Mouse (Mus musculus): Measurements from ENCODE around the gene Mxd4.

Gene Mxd4

GRCm38 (mm10) chr5:34169954-34170353 lies 17.6 kb downstream of the Mxd4 start:
- no peak for DNase-seq (ENCODE audit: low spot score)

DNA sequence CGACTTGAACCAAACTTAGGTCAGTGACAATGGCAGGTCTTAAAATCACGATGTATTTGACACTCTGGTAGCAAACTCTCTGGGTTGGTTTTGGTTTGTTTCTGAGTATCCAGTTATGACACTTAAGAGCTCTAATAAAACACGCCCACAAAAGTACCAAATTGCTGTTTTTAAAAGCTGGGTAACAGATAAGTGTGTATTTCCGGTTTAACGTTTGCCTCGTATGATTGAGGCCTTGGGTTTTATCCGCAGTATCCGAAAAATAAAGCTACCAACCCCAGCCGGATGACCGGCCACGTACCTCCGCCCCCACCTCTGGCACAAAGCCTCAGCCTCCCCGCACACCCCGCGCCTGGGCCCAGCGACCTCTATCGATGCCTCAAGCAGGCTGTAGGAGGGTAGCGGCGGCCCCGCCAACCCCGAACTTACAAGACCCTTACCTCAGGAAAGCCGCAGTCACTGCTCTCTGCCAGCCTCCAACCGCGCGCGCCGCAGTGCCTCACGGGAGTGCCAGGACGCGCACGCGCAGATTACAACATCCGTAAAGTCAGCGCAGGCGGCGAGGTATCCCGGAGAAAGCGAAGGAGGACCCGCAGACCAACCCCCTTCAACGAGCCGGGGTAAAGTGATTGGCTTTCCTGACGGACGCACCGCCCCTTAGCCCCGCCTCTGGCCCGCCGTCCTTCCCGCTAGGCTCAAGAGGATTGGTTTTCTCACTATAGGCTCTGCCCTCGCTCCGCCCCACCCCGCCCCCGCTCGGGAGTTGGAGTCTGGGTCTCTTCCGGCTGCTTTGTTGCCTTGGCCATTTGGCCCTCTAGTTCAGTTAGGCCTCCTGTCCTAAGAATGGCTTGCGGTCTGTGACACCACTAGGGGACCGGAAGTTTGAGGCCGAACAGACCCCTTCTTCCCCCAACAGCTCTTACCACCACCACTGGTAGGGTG lies 18.3 kb downstream of the Mxd4 start, which contains the start of the genes Poln and Haus3:
Poln (minus strand) TSS at position 499 of the 942 bp plus-strand sequence.
Haus3 (minus strand) TSS at position 578 of the 942 bp plus-strand sequence.
- DNase-seq (ENCODE audit: low spot score), result peak; percentile 99

DNA sequence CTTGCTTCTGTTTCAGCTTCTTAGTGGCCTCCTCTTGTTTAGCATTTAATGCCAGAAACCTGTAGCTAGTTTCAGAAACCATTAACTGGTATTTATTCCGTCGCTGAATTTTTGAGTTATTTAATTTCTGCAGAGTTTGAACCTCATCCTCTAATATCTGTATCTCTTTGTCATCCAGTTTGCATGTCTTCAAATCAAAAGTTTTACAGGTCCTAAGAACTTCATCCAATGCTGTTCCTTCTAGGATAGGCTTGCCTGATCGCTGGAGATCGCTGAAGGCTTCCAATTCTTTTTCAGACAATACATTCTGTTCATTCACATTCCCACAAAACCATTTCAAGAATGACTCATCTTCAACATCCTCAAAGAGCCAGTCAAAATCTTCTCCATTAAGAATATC lies 19.7 kb downstream of the Mxd4 start:
- no peak for DNase-seq (ENCODE audit: low spot score)

DNA sequence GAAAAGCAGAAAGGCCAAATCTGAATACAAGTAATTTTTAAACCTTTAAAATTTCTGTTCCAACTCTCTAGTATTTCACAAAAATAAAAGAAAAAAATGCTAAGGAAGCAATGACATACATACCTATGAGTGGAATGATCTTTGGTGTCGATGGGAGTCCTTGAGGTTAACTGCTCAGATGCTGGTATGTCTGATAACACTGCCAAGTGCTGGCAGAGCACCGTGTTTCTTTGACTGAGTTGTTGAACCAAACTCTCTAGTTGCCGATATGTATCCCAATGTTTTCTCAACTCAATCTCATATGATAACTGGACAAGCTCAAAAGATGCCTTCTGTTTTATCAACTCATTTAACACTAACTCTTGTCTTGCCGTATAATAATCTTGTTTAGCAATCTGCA lies 21.7 kb downstream of the Mxd4 start:
- DNase-seq (ENCODE audit: low spot score), result no peak

DNA sequence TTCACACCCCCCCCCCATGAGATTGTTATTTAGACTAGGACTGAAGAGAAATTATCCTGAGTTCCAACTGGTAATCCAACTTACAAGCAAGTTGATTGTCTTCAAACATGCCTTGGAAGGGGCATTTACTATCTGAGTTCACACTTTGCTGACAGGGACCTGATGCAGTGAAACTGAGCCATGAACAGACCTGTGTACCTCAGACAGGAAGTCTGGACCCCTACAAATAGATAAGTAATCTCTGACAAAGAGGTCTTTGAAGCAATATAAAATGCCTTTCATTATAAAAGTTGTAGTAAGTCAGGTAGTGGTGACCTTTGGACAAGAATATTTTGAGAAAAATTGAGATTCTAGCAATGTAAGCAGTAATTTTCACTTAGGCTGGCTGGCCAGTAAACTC lies 39.0 kb downstream of the Mxd4 start:
- DNase-seq (ENCODE audit: low spot score), result no peak

DNA sequence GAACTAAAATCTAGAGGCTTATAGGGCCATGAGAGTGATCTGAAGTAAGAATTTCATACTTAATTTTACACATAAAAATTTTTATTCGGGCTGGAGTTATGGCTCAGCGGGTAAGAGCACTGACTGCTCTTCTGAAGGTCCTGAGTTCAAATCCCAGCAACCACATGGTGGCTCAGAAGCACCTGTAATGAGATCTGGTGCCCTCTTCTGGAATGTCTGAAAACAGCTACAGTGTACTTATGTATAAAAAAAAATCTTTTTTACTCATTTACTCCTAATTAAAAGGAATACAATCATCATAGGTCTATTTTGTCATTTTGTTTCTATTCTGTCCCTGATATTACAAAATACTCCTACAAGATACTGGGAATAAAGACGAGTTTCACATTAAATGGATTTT lies 40.0 kb downstream of the Mxd4 start:
- DNase-seq (ENCODE audit: low spot score), result no peak

DNA sequence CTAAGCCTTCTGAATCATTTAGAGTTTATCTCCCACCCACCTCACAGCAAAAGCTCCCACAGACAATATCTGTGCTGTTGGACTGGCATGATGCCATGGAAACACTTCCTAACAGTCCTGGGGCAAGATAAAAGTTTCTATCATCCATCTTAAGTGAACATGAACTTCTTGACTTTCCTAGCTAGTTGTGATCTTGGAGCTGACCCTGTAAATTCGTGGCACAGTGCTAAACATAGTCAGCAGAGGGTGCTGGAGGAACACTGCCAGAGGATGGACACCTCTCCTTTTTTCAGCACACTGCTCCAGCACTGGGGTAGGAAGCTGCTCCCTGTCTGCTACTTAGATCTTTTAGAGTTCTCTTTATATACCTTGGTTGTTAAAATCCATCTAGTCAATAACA lies 47.8 kb downstream of the Mxd4 start:
- no peak for DNase-seq (ENCODE audit: low spot score)

DNA sequence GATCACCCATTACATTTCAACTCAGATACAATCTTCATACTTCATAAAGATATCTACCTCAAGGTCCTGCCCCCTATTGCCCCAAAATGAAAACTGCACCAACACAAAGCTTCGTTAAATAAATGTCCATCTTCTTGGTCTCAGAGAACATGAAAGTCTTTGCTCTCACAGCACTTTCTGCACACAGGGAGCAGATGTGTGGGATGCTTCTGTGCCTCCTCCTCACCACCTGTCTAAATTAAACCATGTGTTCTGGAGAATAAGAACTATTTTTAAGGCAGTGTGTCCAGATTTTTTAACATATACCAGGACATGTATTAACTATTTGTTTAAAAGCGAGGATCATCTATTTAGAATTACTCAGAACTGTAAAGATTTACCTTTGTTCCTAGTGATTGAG lies 54.8 kb downstream of the Mxd4 start:
- no peak for DNase-seq (ENCODE audit: low spot score)

DNA sequence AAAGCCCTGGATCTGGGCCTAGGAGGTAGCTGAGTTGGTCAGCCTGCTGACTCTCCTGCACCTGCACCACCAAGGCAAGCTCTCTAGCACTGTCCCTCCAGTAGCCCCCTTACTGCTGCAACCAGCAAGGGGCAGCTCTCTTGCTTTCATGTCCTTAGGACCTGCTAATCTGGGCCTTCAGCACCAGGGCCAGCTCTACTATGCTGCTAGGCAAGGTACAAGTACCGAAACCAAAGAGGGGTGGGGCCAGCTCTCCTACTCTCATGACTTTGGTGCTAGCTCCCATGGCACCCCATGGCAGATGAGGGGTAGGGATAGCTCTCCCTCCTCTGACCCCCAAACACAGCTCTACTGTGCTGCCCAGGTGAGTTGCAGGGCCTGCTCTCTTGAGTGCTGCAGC lies 63.4 kb downstream of the Mxd4 start:
- DNase-seq (ENCODE audit: low spot score), result no peak

Measured in yolk sac, embryonic 10.5 days (tissue).